Mouse (Mus musculus) bone marrow, adult 2 months (tissue): ENCODE measurements around the gene Gkn2. TPM values are rescaled to one million over a fixed set of nuclear protein-coding genes. Genes with fewer than 3 reads are reported as not detected.

Experiments used
- H3K27ac ChIP-seq: fragments of 200-500 bp; 2 replicates; pipeline ENCODE4 v1.5.1; 2012; ENCODE audit warnings: low read depth, mild to moderate bottlenecking, control low read depth, inconsistent platforms, low read length; ENCODE audit not compliant: control insufficient read depth, poor library complexity, insufficient read depth
- H3K4me1 ChIP-seq: fragments of 200-500 bp; 2 replicates; pipeline ENCODE4 v1.6.1; 2011; ENCODE audit warnings: low read length; ENCODE audit not compliant: control insufficient read depth, insufficient read depth
- H3K4me3 ChIP-seq: fragments of 200-500 bp; replicated peaks from 2 replicates; pipeline ENCODE3; 2011; ENCODE audit warnings: mild to moderate bottlenecking, low read depth, low read length, control low read depth; ENCODE audit not compliant: control insufficient read depth
- CTCF ChIP-seq: fragments of 200-500 bp; IDR thresholded peaks from 2 replicates; pipeline ENCODE4 v1.5.1; 2011; ENCODE audit warnings: low read length, control low read depth; ENCODE audit not compliant: control insufficient read depth, insufficient read depth
- POLR2A ChIP-seq: fragments of 200-500 bp; IDR thresholded peaks from 2 replicates; pipeline ENCODE4 v1.6.1; 2011; ENCODE audit warnings: low read depth, mild to moderate bottlenecking, control low read depth, low read length, borderline replicate concordance; ENCODE audit not compliant: control insufficient read depth
- WGBS: fragments of 180-500 bp; shearing (Covaris S2); methylation state at CpG from one replicate; pipeline ENCODE4 v1.1.7; 2018; 5-methylcytosine and 5-hydroxymethylcytosine counted together
- polyA plus RNA-seq: library from polyadenylated mRNA; stranded (reverse); fragments of >200 nt; gene quantifications from 2 replicates; pipeline ENCODE4 v1.2.4, GENCODE M21; 2011; ENCODE audit warnings: low replicate concordance; ENCODE audit not compliant: missing spikeins, insufficient read depth, insufficient read length

Gene Gkn2
- polyA plus RNA-seq, 1 experiment = not detected

GRCm38 (mm10) chr6:87350829-87351228 is 22.3 kb upstream of the Gkn2 start, which contains the start of gene Gkn1:
Gkn1 (minus strand) TSS chr6:87350942.
- WGBS = 78% methylated on average over 8 of the region's 8 CpGs
- H3K27ac ChIP-seq = no peak within 1 kb of the TSS
- no peak within 1 kb of the TSS for H3K4me3 ChIP-seq
- TF ChIP-seq CTCF (no peak), POLR2A (no peak)
- H3K4me1 ChIP-seq = no peaks in the 10 kb centered on the region

GRCm38 (mm10) chr6:87354441-87354840 is 18.7 kb upstream of the Gkn2 start:
- no peak overlapping the region for H3K4me3 ChIP-seq
- WGBS = 78% methylated on average over 5 of the region's 5 CpGs
- no peak overlapping the region for H3K27ac ChIP-seq
- TF ChIP-seq CTCF = no peak
- no peak for TF ChIP-seq POLR2A
- H3K4me1 ChIP-seq = no peaks in the 10 kb centered on the region

DNA sequence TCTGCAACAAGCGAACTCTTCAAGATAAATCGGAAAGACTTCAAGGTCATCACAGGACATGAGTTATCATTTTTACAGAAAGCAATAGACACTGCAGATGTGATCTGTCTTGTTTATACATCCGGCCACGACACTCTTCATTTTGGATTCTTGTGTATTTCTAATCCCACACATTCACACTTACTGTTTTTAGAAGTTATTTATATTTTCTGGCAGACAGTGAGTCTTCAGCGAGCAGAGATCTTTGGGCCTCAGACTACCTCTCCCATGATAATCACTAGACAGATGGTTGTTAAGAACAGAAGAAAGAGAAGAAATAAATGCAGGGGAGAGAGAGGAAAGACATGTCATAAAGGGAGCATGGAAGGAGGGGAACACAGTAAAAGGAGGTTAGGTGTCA is 3.9 kb upstream of the Gkn2 start:
- H3K4me1 ChIP-seq = no peaks in the 10 kb centered on the region

DNA sequence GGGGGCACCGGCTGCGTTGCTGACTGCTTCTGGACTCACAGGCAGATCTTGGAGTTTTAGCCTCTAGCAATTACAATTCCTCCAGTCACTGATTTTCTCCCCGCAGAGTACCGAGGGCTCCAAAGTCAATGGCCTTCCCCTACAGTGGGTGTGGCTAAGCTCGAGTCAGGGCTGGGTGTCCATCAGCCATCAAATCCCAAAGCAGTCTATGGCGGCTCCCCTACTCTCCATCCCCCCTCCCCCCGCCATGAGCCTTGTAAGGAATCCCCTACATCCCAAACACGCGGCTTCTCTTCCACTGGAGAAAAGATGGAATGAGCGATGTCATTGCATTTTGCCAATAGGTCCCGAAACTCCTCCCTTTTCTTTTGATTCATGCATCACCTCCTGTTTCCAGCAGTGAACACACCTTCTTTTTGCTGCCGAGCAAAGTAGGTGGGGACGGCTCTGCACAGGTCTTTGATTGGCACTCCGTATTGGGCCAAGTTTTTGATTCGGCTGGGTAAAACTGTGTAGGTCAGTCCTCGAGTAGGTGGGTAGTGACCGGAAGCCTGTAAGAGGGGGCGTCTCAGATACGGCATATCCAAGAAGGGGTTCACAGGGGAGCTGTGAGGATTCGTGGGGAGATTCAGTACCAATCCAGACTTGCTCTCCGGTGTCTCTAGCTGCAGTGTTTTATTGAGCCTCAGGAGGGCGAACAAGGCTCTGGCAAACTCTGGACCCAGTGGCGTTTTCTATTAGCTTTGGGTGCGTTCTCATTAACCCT is 11.0 kb downstream of the Gkn2 start:
- Histone ChIP-seq H3K27ac (no peak overlapping the region), H3K4me3 (no peak overlapping the region), H3K4me1 (no peaks in the 10 kb centered on the region)
- no peak for TF ChIP-seq POLR2A
- peak; percentile 13; the same call in 1 of the 2 replicates for TF ChIP-seq CTCF
- 16% methylated on average over 24 of the region's 24 CpGs for WGBS

More for the DNA sequence above, 3.9 kb upstream of the Gkn2 start:
- Histone ChIP-seq H3K4me3 (no peak overlapping the region), H3K27ac (no peak overlapping the region)
- TF ChIP-seq CTCF = no peak
- TF ChIP-seq POLR2A = no peak
- whole genome bisulfite sequencing = 84% methylated on average over 5 of the region's 5 CpGs

- TF ChIP-seq CTCF = no peak
- TF ChIP-seq POLR2A = no peak
- H3K27ac ChIP-seq = no peak overlapping the region
- H3K4me3 ChIP-seq = no peak overlapping the region
- no peaks in the 10 kb centered on the region for H3K4me1 ChIP-seq
- 57% methylated on average over 6 of the region's 6 CpGs for WGBS
Observed at GRCm38 (mm10) chr6:87384761-87385160, 11.6 kb downstream of the Gkn2 start.

DNA sequence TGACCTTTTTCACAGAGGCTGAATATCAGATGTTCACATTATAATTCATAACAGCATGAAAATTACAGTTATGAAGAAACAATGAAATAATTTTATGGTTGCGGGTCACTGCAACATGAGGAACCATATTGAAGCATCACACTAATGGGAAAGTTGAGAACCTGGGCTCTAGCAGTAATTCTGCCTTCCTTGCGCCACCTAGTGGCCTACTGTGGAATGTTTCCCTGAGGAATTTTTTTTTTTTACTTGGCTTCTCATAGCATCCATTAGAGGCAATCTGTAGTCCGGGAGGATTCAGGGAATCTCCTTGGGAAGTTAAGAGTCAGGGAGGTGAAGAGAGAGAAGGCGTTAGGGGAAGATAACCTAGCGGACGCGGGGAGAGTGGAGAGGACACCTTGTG is 13.0 kb downstream of the Gkn2 start:
- H3K4me3 ChIP-seq = no peak overlapping the region
- H3K4me1 ChIP-seq = no peaks in the 10 kb centered on the region
- 23% methylated on average over 7 of the region's 7 CpGs for WGBS
- peak; percentile 46; the same call in 1 of the 2 replicates for TF ChIP-seq CTCF
- TF ChIP-seq POLR2A = no peak
- H3K27ac ChIP-seq = no peak overlapping the region

GRCm38 (mm10) chr6:87386681-87387080 is 13.5 kb downstream of the Gkn2 start:
- no peak for TF ChIP-seq CTCF
- TF ChIP-seq POLR2A = no peak
- no peaks in the 10 kb centered on the region for H3K4me1 ChIP-seq
- 85% methylated on average over 10 of the region's 10 CpGs for WGBS
- H3K27ac ChIP-seq = no peak overlapping the region
- H3K4me3 ChIP-seq = no peak overlapping the region

DNA sequence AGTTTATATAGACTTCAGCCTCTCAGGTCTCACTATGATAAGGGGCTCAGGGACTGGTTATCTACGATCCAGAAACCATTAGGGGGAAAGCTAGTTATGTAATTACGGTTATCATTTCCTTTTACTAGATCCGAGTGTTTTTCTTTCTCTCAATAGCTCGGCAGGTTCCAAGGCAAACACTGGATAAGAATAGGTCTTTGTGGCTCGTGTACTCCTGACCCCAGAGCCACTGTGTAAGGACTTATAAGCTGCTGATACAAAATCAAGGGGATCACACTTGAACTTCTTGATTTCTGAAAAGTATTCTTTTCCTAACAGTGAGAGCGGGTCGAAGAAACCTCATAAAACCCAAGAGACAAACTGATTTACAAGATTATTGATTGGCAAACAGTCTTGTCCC is 15.7 kb downstream of the Gkn2 start, which contains the start of gene Gkn3:
TSS of gene Gkn3 (minus strand) at position 59 of the 400 bp plus-strand sequence.
- WGBS = 46% methylated on average over 7 of the region's 7 CpGs
- Histone ChIP-seq H3K4me3 (no peak within 1 kb of the TSS), H3K4me1 (no peaks in the 10 kb centered on the region), H3K27ac (no peak within 1 kb of the TSS)
- TF ChIP-seq CTCF (no peak), POLR2A (no peak)

DNA sequence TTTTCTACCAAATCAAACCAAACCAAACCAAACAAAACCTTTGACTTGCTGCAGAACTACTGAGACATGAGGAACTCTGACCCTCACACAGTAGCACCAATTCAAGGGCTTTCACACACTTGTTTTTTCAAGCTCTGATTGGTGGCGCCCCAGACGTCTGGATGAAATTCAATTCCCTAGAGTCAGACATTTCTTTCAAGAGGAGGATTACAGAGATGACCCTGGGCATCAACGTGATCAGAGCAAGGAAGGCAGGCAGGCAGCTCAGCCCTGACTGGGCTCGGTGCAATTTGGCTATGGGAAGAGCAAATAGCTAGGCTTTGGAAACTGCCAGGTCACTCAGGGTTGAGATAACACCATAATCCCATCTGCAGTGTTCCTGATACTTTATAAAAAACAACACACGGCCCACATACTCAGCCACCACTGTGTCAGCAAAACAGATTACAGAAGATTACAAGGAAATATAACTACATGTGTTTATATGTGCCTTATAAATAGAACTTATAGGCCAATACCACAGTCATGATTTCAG is 16.4 kb downstream of the Gkn2 start:
- Histone ChIP-seq H3K4me1 (no peaks in the 10 kb centered on the region), H3K4me3 (no peak overlapping the region), H3K27ac (no peak overlapping the region)
- 63% methylated on average over 5 of the region's 5 CpGs for WGBS
- TF ChIP-seq CTCF (no peak), POLR2A (no peak)
